ENCODE assay signal across 21 mouse cellular contexts in genomic region chr6:86519767-86520345, GRCm38 (mm10). TPM values are rescaled to one million over a fixed set of nuclear protein-coding genes. Genes with fewer than 3 reads are reported as not detected.
DNase-seq lines count a peak whose midpoint lies in the region; ATAC-seq and TF ChIP-seq lines count a peak whose summit lies in the region.
"Had no signal": no experiment of that assay in that cellular context is flagged by ENCODE, and none has a peak within 500 bp of the region (broad histone marks: within the 10 kb centered on the region; RNA-seq: fewer than 3 reads in every experiment).

No protein-coding gene starts in this region.

- H3K36me3 ChIP-seq in kidney, postnatal 0 days (ENCODE audit: insufficient read depth, low read length), result 0 out of 2 replicates have a peak, but pooled peaks cover 8% of the 10 kb centered on the region
- H3K36me3 ChIP-seq in forebrain, postnatal 0 days (ENCODE audit: insufficient read depth), result peaks cover 4% of the 10 kb centered on the region; the same call in 1 of the 2 replicates
- H3K36me3 ChIP-seq in liver, embryonic 11.5 days (ENCODE audit: control insufficient read depth, insufficient read depth, low read length), result peaks cover 3% of the 10 kb centered on the region; the same call in 1 of the 2 replicates
- H3K36me3 ChIP-seq: heart, embryonic 15.5 days; hindbrain, embryonic 15.5 days; intestine, embryonic 15.5 days had no signal

- no peak overlapping the region for H3K4me2 ChIP-seq in kidney, postnatal 0 days (ENCODE audit: low read length)
- H3K4me2 ChIP-seq in forebrain, postnatal 0 days (ENCODE audit: low read depth), result no peak overlapping the region
- H3K4me2 ChIP-seq in liver, embryonic 11.5 days, result no peak overlapping the region
- H3K4me2 ChIP-seq: heart, embryonic 15.5 days; hindbrain, embryonic 15.5 days; intestine, embryonic 15.5 days; limb, embryonic 15.5 days; neural tube, embryonic 12.5 days had no signal

- DNase-seq in 3134 (ENCODE audit: extremely low read depth, insufficient read length, low spot score), result peak; percentile 70
- DNase-seq in 3T3-L1 (ENCODE audit: low read depth, low spot score), result peak; percentile 75
- peak; percentile 97 for DNase-seq in R1 (ENCODE audit: low read depth, low spot score)
- DNase-seq in kidney, postnatal 0 days (ENCODE audit: low spot score), result peak; percentile 22
- no peak for DNase-seq in adrenal gland, postnatal 25 days
- no peak for DNase-seq in forebrain, postnatal 0 days
- DNase-seq in liver, embryonic 11.5 days (ENCODE audit: low spot score), result no peak
- DNase-seq: adrenal gland, postnatal 36 days; cerebellum, adult 11-12 months; cerebellum, postnatal 10 days; left cerebral cortex, postnatal 4 days; right cerebral cortex, postnatal 14 days had no signal

- H3K9me3 ChIP-seq in kidney, postnatal 0 days (replicated peaks; ENCODE audit: low read length), result no peaks in the 10 kb centered on the region
- H3K9me3 ChIP-seq in forebrain, postnatal 0 days (ENCODE audit: low read length), result no peaks in the 10 kb centered on the region
- no peaks in the 10 kb centered on the region for H3K9me3 ChIP-seq in liver, embryonic 11.5 days (ENCODE audit: control insufficient read depth, low read length)
- H3K9me3 ChIP-seq: forebrain, embryonic 10.5 days; heart, embryonic 15.5 days; hindbrain, embryonic 15.5 days; intestine, embryonic 15.5 days; limb, embryonic 15.5 days; midbrain, embryonic 10.5 days; neural tube, embryonic 12.5 days had no signal

- H3K9ac ChIP-seq in kidney, postnatal 0 days (ENCODE audit: low read depth, low read length), result no peak overlapping the region
- H3K9ac ChIP-seq in forebrain, postnatal 0 days, result no peak overlapping the region
- no peak overlapping the region for H3K9ac ChIP-seq in liver, embryonic 11.5 days (ENCODE audit: low read depth, low read length)
- H3K9ac ChIP-seq: heart, embryonic 15.5 days; hindbrain, embryonic 15.5 days; intestine, embryonic 15.5 days; limb, embryonic 15.5 days; neural tube, embryonic 12.5 days had no signal

- H3K27ac ChIP-seq in kidney, postnatal 0 days, result peak overlapping the region; percentile 42
- no peak overlapping the region for H3K27ac ChIP-seq in forebrain, postnatal 0 days (ENCODE audit: low read depth, low read length)
- no peak overlapping the region for H3K27ac ChIP-seq in liver, embryonic 11.5 days (ENCODE audit: low read depth, low read length)
- H3K27ac ChIP-seq: forebrain, embryonic 10.5 days; heart, embryonic 15.5 days; hindbrain, embryonic 15.5 days; intestine, embryonic 15.5 days; limb, embryonic 15.5 days; midbrain, embryonic 10.5 days; neural tube, embryonic 12.5 days; stomach, postnatal 0 days had no signal

- H3K27me3 ChIP-seq in kidney, postnatal 0 days (ENCODE audit: insufficient read depth, low read length), result no peaks in the 10 kb centered on the region
- no peaks in the 10 kb centered on the region for H3K27me3 ChIP-seq in forebrain, postnatal 0 days (ENCODE audit: insufficient read depth, low read length)
- H3K27me3 ChIP-seq in liver, embryonic 11.5 days (replicated peaks; ENCODE audit: control insufficient read depth, insufficient read depth, low read length), result no peaks in the 10 kb centered on the region
- H3K27me3 ChIP-seq: heart, embryonic 15.5 days; hindbrain, embryonic 15.5 days; intestine, embryonic 15.5 days; limb, embryonic 15.5 days; neural tube, embryonic 12.5 days had no signal

- 0 out of 2 replicates have a peak, but pooled peaks have one; percentile 34 for ATAC-seq in kidney, postnatal 0 days (replicated peaks; ENCODE audit: low FRiP score, low read depth)
- ATAC-seq in forebrain, postnatal 0 days, result no peak
- ATAC-seq in liver, embryonic 11.5 days (replicated peaks; ENCODE audit: low FRiP score), result no peak
- ATAC-seq: forebrain, embryonic 16.5 days; intestine, embryonic 15.5 days had no signal

- TF ChIP-seq CTCF in kidney, postnatal 0 days (IDR thresholded peaks at IDR 0.05; ENCODE audit: low read depth), result no peak
- no peak for TF ChIP-seq CTCF in forebrain, postnatal 0 days (IDR thresholded peaks at IDR 0.05; ENCODE audit: low read depth)

- peaks cover 9% of the 10 kb centered on the region; the same call in 1 of the 2 replicates for H3K4me1 ChIP-seq in kidney, postnatal 0 days (replicated peaks; ENCODE audit: insufficient read depth, low read length)
- H3K4me1 ChIP-seq in forebrain, postnatal 0 days (ENCODE audit: insufficient read depth), result peaks cover 5% of the 10 kb centered on the region; the same call in 1 of the 2 replicates
- H3K4me1 ChIP-seq in liver, embryonic 11.5 days (replicated peaks; ENCODE audit: control insufficient read depth, insufficient read depth, low read length), result peaks cover 10% of the 10 kb centered on the region

- no peak overlapping the region for H3K4me3 ChIP-seq in kidney, postnatal 0 days (replicated peaks; ENCODE audit: low read depth, low read length)
- no peak overlapping the region for H3K4me3 ChIP-seq in forebrain, postnatal 0 days (ENCODE audit: low read depth, low read length)
- H3K4me3 ChIP-seq in liver, embryonic 11.5 days (ENCODE audit: low read depth, low read length), result no peak overlapping the region
- H3K4me3 ChIP-seq: forebrain, embryonic 10.5 days; heart, embryonic 15.5 days; hindbrain, embryonic 15.5 days; intestine, embryonic 15.5 days; limb, embryonic 15.5 days; midbrain, embryonic 10.5 days; neural tube, embryonic 12.5 days had no signal

- WGBS in kidney, postnatal 0 days, result 69% methylated on average over 3 of the region's 3 CpGs
- WGBS in forebrain, postnatal 0 days, result 84% methylated on average over 3 of the region's 3 CpGs
- WGBS in liver, embryonic 11.5 days, result 79% methylated on average over 3 of the region's 3 CpGs

RNA-seq across cellular contexts. Expression of gene Pcbp1, which starts 6.3 kb away (rescaled TPM):
- 488 and 506 TPM in 2 replicates for polyA plus RNA-seq in kidney, postnatal 0 days (2015; fragmentation: Nextera tagmentation; extraction: Ambion mirVana)
- 296 and 313 TPM in 2 replicates for total RNA-seq in adrenal gland, postnatal 25 days (2021)
- 45.7 and 49.3 TPM in 2 replicates for total RNA-seq in forebrain, postnatal 0 days (2014; rRNA removed)
- 340 and 351 TPM in 2 replicates for polyA plus RNA-seq in forebrain, postnatal 0 days (2015; fragmentation: Nextera tagmentation; extraction: Ambion mirVana)
- polyA plus RNA-seq in liver, embryonic 11.5 days (2014; fragmentation: Nextera tagmentation; extraction: Ambion mirVana), result 543 and 554 TPM in 2 replicates

Comparison
In these comparisons a context has a peak if more than half of its experiments do, and no peak if none do; other contexts are left out.
1. DNase-seq: peak in 3134 (single experiment), 3T3-L1 (single experiment), R1 (single experiment) and kidney, postnatal 0 days (single experiment); none in adrenal gland, postnatal 25 days (single experiment), forebrain, postnatal 0 days (single experiment) and liver, embryonic 11.5 days (single experiment).